Mouse (Mus musculus) heart, adult 2 months (tissue): ENCODE measurements at regions not wholly inside any gene's neighbourhood (a gene's known extent, or its start where the extent isn't known, plus 50 kb on each side); places are given as distances from the start of the nearest gene placed in this dataset.

ENCODE experiments used
- DNase-seq, 2 experiments: peaks; one replicate each; pipeline ENCODE4 v3.0.0; 2021
- H3K27ac ChIP-seq: fragments of 200-600 bp; 2 replicates; pipeline ENCODE4 v1.8.1; 2022
- H3K27me3 ChIP-seq: fragments of 200-500 bp; 2 replicates; pipeline ENCODE4 v1.6.1; 2012; ENCODE audit warnings: mild to moderate bottlenecking, low read length, inconsistent platforms, mixed read lengths; ENCODE audit not compliant: control insufficient read depth, insufficient read depth
- H3K36me3 ChIP-seq: fragments of 200-500 bp; 2 replicates; pipeline ENCODE4 v1.6.1; 2012; ENCODE audit warnings: low read length, inconsistent platforms; ENCODE audit not compliant: control insufficient read depth, insufficient read depth
- H3K4me1 ChIP-seq: fragments of 200-500 bp; 2 replicates; pipeline ENCODE4 v1.6.1; 2011; ENCODE audit warnings: low read length; ENCODE audit not compliant: control insufficient read depth, insufficient read depth
- H3K4me3 ChIP-seq: fragments of 200-600 bp; 2 replicates; pipeline ENCODE4 v1.8.1; 2022
- H3K79me2 ChIP-seq: fragments of 200-500 bp; replicated peaks from 2 replicates; pipeline ENCODE4 v1.6.1; 2012; ENCODE audit warnings: mild to moderate bottlenecking, inconsistent platforms, low read length, moderate library complexity, mixed read lengths; ENCODE audit not compliant: control insufficient read depth, insufficient read depth
- H3K9ac ChIP-seq: fragments of 200-500 bp; 2 replicates; pipeline ENCODE4 v1.6.1; 2012; ENCODE audit warnings: low read depth, mild to moderate bottlenecking, control low read depth, inconsistent platforms, low read length, mixed read lengths
- CTCF ChIP-seq: fragments of 200-600 bp; IDR thresholded peaks from 2 replicates; pipeline ENCODE4 v1.8.1; 2022; ENCODE audit warnings: antibody characterized with exemption, mild to moderate bottlenecking, moderate library complexity
- EP300 ChIP-seq: fragments of 200-500 bp; IDR thresholded peaks from 2 replicates; pipeline ENCODE4 v1.6.1; 2011; ENCODE audit warnings: low read depth, low read length, control low read depth; ENCODE audit not compliant: insufficient read depth
- POLR2A ChIP-seq: fragments of 200-500 bp; IDR thresholded peaks from 2 replicates; pipeline ENCODE4 v1.6.1; 2011; ENCODE audit warnings: mild to moderate bottlenecking, low read depth, low read length, control low read depth; ENCODE audit not compliant: insufficient read depth
- WGBS: fragments of 180-500 bp; shearing (Covaris S2); methylation state at CpG from one replicate; pipeline ENCODE4 v1.1.7; 2018; 5-methylcytosine and 5-hydroxymethylcytosine counted together
- intact Hi-C: fragments of 180-260 bp; cut with DNase I; formaldehyde crosslinking; loops from one replicate; pipeline ENCODE4 v1.15.1; 2025

- no peaks in the 10 kb centered on the region for H3K27me3 ChIP-seq
- no peaks in the 10 kb centered on the region for H3K36me3 ChIP-seq
- WGBS = 36% methylated on average over 1 of the region's 1 CpGs
- no peak for DNase-seq
- no peak for TF ChIP-seq POLR2A
- no peak for TF ChIP-seq EP300
- TF ChIP-seq CTCF = no peak
- no peak overlapping the region for H3K27ac ChIP-seq
- H3K4me1 ChIP-seq = no peaks in the 10 kb centered on the region
- H3K9ac ChIP-seq = no peak overlapping the region
- intact Hi-C loops = no loop called here
- H3K79me2 ChIP-seq = no peaks in the 10 kb centered on the region
- no peak overlapping the region for H3K4me3 ChIP-seq
Observed at GRCm38 (mm10) chrX:115093063-115093579, 185.7 kb downstream of the Ube2dnl2 start.
